Mouse (Mus musculus) gonadal fat pad, adult 2 months (tissue): ENCODE data around the gene Catsper3. TPM values are rescaled to one million over a fixed set of nuclear protein-coding genes. Genes with fewer than 3 reads are reported as not detected.

Experiments
- DNase-seq: peaks from one replicate; pipeline ENCODE4 v3.0.0-alpha.2; 2012; ENCODE audit warnings: low read depth
- polyA plus RNA-seq: library from polyadenylated mRNA; depleted of rRNA; stranded (reverse); fragments of >200 nt; gene quantifications from 2 replicates; pipeline ENCODE4 v1.2.3, GENCODE M21; 2012

Catsper3 gene
- polyA plus RNA-seq, 1 experiment, result 0.41 TPM

DNA sequence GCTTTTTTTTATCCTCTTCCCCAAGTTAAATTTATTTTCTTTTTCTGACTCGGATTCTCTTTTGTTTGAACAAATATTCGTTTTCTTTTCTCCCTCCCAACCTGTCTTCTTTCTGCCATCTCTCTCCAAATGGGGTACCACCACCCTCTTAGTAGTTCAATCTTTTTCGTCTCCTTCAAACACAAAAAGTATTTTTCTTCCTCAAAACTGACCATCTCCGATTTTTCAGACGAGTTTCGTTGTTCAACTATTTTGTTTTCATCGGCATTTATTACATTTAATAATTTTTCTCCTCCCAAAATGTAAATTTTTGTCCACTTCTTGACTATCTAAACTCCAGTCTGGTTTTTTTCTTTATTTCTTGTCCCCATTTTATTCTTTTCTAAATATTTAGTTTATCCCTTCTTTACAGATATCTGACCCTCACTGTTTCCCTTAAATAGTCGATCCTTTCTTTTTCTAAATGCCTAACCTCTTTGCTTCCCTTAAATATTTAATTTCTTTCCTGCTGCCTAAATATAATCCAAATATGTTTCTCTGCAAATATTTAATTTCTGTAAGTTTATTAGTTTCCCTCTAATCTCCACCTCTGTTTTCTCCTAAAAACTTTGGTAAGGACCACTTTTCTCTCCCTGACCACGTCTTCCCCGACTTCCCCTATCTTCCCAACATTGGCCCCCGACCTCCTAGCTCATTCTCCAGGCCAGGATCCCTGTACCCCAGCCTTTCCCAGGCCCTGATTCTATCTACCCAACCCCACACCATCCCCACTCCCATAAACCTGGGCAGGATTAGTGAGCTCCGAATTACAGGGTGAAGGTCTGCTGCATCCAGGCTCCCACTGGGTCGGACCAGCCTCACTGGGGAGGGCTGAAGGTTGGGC is 42.7 kb downstream of the Catsper3 start:
- DNase-seq, result no peak

GRCm38 (mm10) chr13:55827679-55828140 is 43.3 kb downstream of the Catsper3 start:
- DNase-seq, result no peak

- DNase-seq, result no peak
Measured at GRCm38 (mm10) chr13:55828141-55829017, 44.0 kb downstream of the Catsper3 start.

GRCm38 (mm10) chr13:55829018-55829655 is 44.8 kb downstream of the Catsper3 start:
- no peak for DNase-seq

- no peak for DNase-seq
Measured at GRCm38 (mm10) chr13:55830081-55830832, 45.9 kb downstream of the Catsper3 start.

DNA sequence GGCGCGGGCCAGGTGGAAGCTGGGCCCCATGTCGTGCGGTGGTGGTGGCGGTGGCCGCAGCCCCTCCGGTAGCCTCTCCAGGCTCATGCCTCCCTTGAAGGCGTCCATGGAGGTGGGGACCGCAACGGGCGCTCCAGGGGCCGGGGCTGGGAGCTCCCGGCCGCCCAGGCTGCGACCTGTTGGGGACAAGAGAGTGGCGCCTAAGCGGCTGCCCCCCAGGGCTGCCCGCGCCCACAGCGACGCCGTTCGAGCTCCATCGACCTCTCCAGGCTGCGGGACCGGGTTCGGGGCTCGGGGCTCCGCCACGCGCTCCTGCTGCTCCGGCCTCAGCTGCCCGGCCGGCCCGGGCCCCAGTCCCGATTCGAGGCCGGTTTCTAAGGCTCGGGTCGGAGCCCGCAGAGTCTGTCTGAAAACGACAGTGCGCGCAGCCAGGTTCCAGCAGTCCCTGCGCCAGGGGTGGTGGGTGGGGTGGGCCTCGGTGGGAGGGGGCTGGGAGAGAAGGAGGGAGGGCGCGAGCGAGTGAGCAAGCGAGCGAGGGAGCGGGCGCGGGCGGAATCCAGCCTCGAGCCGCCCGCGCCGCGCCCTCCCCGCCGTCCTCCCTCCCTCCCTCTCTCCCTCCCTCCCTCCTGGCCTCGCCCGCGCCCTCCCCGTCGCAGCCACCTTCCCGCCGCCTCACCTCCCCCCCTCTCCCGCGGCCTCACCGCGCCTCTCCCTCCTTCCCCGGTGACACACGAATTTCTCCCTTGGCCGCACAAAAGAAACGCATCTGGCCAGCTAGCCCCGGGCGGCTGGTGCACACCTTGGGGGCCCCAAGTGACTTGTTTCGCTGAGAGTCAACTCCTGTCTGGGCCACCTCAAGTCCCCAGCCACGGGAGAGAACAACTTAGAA is 46.7 kb downstream of the Catsper3 start:
- DNase-seq, result no peak

GRCm38 (mm10) chr13:55831722-55832160 is 47.4 kb downstream of the Catsper3 start:
- DNase-seq, result no peak

DNA sequence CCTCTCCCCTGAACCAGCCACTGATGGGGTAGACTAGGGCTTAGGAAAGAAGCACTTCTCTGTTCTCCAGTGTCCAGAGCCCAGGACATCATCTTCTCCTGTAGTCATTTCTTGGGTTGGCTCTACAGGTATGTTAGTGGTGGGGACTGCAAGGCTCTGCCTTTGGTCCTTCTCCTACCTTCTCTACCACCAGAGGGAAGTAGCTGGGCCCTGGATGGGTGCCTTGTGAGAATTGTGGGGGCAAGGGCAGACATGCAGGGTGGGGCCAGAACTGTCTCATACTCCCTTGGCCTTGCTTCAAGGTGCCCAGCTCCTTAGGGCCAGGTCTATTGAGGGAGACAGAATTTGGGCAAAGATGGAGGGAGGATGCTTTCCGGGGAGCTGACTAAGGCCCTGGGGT is 48.2 kb downstream of the Catsper3 start:
- no peak for DNase-seq

DNA sequence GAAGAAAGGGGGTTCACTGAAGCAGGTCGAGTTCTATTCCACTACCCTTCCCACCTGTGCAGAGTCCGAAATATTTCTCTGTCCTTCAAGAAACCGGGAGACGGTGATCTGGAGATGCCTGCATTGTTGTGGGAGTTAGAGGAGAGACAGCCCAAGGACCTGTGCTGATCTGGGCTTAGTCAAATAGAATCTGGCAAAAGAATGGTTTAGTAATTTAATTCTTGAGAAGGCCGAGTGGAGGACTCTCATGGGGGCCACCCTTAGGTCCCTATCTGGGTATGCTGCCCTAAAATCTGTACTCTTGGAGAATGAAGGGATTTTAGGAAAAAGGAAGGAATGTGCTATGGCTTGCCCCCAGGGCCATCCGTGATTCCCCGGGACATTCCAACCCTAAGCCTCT is 49.6 kb downstream of the Catsper3 start:
- no peak for DNase-seq

- no peak for DNase-seq
Measured at GRCm38 (mm10) chr13:55834667-55835066, 50.3 kb downstream of the Catsper3 start.

DNA sequence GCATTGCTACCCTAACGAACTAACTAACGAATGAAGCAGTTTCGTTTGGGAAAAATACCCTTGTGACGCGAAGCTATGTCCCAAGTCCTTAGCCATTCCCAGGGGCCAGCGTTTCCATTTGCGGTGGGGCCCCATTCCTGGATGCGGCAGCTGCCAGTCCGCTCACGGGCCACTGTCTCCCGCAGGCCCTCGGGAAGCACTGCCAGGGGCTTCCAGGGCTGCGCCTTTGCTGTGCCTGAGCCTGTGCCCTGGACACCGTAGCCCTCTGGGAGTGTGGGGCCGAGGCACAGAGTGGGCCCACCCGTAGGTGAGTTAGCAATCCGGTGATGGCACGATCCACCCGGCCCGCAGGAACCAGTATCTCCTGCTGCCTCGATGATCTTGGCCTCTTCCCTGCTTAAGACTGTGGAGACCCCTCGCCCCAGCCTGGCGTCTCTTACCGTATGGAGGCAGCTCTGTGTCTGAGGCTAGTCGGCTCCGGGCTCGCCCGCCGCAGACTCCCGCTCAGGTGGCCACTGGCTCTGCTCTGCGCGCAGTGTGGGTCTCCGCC is 51.3 kb downstream of the Catsper3 start:
- no peak for DNase-seq

DNA sequence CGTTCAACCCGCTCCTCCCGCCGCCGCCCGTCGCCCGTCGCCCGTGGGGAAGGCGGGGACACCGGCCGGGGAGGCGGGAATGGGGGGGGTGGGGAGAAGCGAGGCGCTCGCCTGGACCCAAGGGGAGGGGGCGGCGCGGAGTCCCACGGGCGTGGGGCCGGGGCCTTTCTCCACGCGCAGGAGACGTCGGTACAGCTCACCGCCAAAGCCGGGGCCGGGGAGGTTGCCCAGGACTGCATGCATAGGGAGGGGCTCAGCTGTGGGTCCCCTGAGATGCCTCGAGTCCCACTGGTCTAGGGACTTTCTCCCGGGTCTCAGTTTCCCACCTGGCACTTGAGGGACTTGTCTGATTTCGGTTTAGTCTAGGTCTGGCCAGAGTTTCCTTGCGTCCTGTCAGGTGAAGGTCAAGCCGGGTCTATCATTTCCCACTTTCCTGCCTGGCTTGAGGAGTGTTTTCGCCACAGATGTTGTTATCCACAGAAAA is 51.8 kb downstream of the Catsper3 start, which contains the start of gene Pitx1:
TSS of gene Pitx1 (minus strand) at position 51 of the 484 bp plus-strand sequence.
- no peak for DNase-seq

DNA sequence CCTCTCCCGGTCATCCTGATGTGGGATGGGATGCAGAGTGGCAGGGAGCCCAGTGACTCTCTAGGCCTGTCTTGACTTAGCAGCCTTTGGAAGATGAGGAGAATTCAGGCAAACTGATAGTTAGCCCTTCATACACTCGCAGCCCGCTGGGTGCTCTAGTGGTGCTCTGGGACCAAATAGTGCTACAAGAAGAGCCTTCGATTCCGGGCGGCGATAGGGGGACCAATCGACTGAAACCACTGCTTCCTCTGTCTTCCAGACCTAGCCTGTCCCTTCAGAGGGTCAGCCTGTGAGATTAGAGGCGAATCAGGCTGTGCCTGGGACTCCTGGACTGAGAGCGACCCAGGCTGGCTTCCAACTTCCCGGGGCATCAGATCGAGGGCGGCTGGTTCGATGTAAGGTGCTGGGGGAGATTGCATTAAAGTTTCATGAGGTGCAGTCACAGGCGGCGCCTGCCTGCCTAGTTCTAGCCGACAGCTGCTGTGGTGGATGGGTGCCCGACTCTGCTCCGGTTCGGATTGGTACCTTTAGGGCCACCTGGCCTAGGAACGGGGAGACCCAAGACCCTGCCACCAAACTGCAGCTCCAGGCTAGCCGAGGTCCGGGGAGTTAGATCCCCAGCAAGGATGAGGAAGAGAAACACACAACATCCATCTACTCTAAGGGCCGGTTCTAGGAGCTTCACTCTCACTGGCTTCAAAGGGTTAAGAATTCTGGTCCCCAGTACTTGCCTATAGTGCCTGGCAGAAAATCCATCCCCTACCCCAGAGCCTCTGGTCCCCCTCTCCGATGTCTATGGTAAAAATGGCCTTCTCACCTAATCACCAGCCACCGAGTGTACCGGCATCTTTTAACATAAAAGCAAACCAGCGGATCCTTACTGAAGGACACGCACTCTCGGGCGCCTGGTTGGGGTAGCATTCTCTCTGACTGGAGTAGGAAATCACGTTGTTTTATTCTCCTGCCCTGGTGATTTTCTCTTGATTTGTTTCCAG is 52.7 kb downstream of the Catsper3 start:
- no peak for DNase-seq

DNA sequence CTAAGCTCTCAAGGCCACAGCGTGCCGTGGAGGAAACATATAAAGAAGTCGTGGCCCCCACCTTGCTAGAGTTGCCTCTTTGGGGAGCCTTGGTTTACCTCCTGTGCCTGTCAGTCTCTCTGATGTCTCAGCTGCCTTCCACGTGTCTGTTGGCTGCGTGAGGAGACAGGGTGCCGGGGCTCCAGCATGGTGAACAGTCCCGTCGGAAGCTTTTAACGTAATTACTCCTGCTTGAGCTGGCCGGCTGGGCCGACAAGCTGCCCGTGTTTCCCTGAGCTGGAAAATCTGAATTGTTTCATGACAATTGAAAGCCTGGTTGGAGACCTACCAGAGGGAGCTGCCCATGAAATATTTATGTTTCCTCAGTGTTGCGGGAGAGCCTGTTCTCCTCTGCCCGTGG is 55.9 kb downstream of the Catsper3 start:
- no peak for DNase-seq

- DNase-seq, result no peak
Measured at GRCm38 (mm10) chr13:55843700-55844099, 59.3 kb downstream of the Catsper3 start.

DNA sequence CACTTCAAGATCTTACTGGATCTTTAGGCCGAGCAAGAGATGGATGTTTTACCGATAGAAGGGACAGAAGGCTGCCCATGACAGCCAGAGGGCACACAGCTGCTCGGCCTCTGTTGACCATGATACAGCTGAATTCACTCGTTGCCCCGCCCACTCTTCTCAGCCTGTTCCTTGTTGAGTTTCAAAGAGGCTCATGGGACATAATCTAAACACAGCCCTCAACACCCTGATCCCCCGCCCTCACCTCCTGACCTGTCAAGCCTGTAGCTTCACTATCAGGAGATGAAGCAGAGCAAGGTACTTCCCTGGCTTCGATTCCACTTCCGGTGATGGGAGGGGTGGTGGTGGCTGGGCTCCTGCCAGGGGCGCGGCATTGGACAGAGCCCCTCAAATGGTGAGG is 63.4 kb downstream of the Catsper3 start:
- DNase-seq, result no peak

DNA sequence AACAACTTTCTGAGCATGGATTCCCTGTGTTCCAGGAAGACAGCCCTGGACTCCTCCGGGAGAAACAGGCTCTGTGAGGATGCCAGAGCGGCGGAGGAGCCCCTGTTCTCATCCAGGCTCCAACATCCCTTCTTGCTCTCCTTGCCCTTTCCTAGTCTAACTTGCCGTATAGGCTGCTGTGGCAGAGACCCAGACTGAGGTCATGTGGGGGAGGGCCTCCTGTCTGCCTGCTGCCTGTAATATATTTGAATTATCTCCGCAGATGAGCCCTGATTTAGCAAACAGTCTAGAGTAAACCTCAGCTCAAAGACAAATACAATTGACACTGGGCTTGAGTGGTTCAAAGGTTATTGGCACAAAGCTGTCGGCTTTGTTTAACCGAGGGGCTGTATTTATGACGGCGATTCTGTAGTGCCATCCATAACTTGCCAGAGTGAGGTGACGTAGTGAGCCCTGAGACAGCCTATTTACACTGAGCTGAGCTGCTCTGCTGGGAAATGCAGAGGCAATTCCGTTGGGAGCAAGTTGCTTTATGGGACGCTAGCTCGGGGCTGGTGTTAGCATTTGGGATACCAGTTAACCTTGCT is 64.3 kb downstream of the Catsper3 start:
- DNase-seq, result no peak

GRCm38 (mm10) chr13:55850726-55851125 is 66.4 kb downstream of the Catsper3 start:
- no peak for DNase-seq
